Mouse (Mus musculus) kidney, adult 2 months (tissue): ENCODE measurements around the gene Ppfibp1. TPM values are rescaled to one million over a fixed set of nuclear protein-coding genes. Genes with fewer than 3 reads are reported as not detected.

ENCODE experiments used
- DNase-seq: peaks from one replicate; pipeline ENCODE4 v3.0.0; 2021
- H3K27ac ChIP-seq: fragments of 200-500 bp; 2 replicates; pipeline ENCODE4 v1.5.1; 2012; ENCODE audit warnings: low read depth, low read length, control low read depth, inconsistent platforms; ENCODE audit not compliant: insufficient read depth
- H3K27me3 ChIP-seq: fragments of 200-500 bp; replicated peaks from 2 replicates; pipeline ENCODE4 v1.6.1; 2012; ENCODE audit warnings: mild to moderate bottlenecking, moderate library complexity, low read length, inconsistent platforms; ENCODE audit not compliant: control insufficient read depth, insufficient read depth
- H3K36me3 ChIP-seq: fragments of 200-500 bp; 2 replicates; pipeline ENCODE4 v1.6.1; 2012; ENCODE audit warnings: mild to moderate bottlenecking, moderate library complexity, low read length, inconsistent platforms; ENCODE audit not compliant: control insufficient read depth, insufficient read depth
- H3K4me1 ChIP-seq: fragments of 200-500 bp; 2 replicates; pipeline ENCODE4 v1.6.1; 2011; ENCODE audit warnings: low read length; ENCODE audit not compliant: control insufficient read depth, insufficient read depth
- H3K4me3 ChIP-seq: fragments of 200-500 bp; 2 replicates; pipeline ENCODE4 v1.5.1; 2011; ENCODE audit warnings: mild to moderate bottlenecking, low read depth, low read length, control low read depth; ENCODE audit not compliant: insufficient read depth
- CTCF ChIP-seq: fragments of 200-500 bp; conservative IDR thresholded peaks from 2 replicates; pipeline ENCODE4 v1.5.1; 2011; ENCODE audit warnings: low read depth, mild to moderate bottlenecking, control low read depth, low read length, moderate library complexity, mixed read lengths; ENCODE audit not compliant: insufficient read depth, insufficient read length
- POLR2A ChIP-seq: fragments of 200-500 bp; IDR thresholded peaks from one replicate; pipeline ENCODE4 v1.6.1; 2011; ENCODE audit warnings: low read depth, low read length, control low read depth
- WGBS: fragments of 180-500 bp; shearing (Covaris S2); methylation state at CpG from one replicate; pipeline ENCODE4 v1.1.7; 2018; 5-methylcytosine and 5-hydroxymethylcytosine counted together
- polyA plus RNA-seq: library from polyadenylated mRNA; depleted of rRNA; stranded (reverse); fragments of >200 nt; gene quantifications from 2 replicates; pipeline ENCODE4 v1.2.3, GENCODE M21; 2012

Gene Ppfibp1
- polyA plus RNA-seq, 1 experiment, result 23.4 TPM

- Histone ChIP-seq H3K36me3 (0 out of 2 replicates have a peak, but pooled peaks cover 5% of the 10 kb centered on the region), H3K27me3 (no peaks in the 10 kb centered on the region), H3K4me3 (no peak overlapping the region), H3K27ac (peak overlapping the region; percentile 19; the same call in 1 of the 2 replicates), H3K4me1 (peaks cover 5% of the 10 kb centered on the region; the same call in 1 of the 2 replicates)
- TF ChIP-seq CTCF (no peak), POLR2A (no peak)
- peak; percentile 78 for DNase-seq
- 54% methylated on average over 19 of the region's 19 CpGs for WGBS
These were observed 165.7 kb downstream of the Ppfibp1 start for GRCm38 (mm10) chr6:147053785-147054646.

GRCm38 (mm10) chr6:147055374-147055977, 167.2 kb downstream of the Ppfibp1 start:
- H3K36me3 ChIP-seq, result peaks cover 2% of the 10 kb centered on the region; the same call in 1 of the 2 replicates
- no peak for TF ChIP-seq POLR2A
- no peak for TF ChIP-seq CTCF
- DNase-seq, result no peak

GRCm38 (mm10) chr6:147059326-147059725, 171.0 kb downstream of the Ppfibp1 start:
- TF ChIP-seq POLR2A, result no peak
- H3K27ac ChIP-seq, result no peak overlapping the region
- peak; percentile 32 for DNase-seq
- peaks cover 4% of the 10 kb centered on the region for H3K4me1 ChIP-seq
- H3K27me3 ChIP-seq, result no peaks in the 10 kb centered on the region
- no peak overlapping the region for H3K4me3 ChIP-seq
- H3K36me3 ChIP-seq, result peaks cover 4% of the 10 kb centered on the region; the same call in 1 of the 2 replicates
- WGBS, result 64% methylated on average over 7 of the region's 7 CpGs

More at GRCm38 (mm10) chr6:147055374-147055977, 167.2 kb downstream of the Ppfibp1 start:
- Histone ChIP-seq H3K4me3 (no peak overlapping the region), H3K27ac (no peak overlapping the region), H3K4me1 (peaks cover 5% of the 10 kb centered on the region; the same call in 1 of the 2 replicates), H3K27me3 (no peaks in the 10 kb centered on the region)
- WGBS, result 71% methylated on average over 10 of the region's 10 CpGs

- peaks cover 4% of the 10 kb centered on the region; the same call in 1 of the 2 replicates for H3K36me3 ChIP-seq
- DNase-seq, result no peak
These were observed 173.3 kb downstream of the Ppfibp1 start for GRCm38 (mm10) chr6:147061630-147062029.

GRCm38 (mm10) chr6:147062034-147062433, 173.7 kb downstream of the Ppfibp1 start:
- DNase-seq, result no peak
- Histone ChIP-seq H3K36me3 (peaks cover 4% of the 10 kb centered on the region; the same call in 1 of the 2 replicates), H3K4me1 (peaks cover 9% of the 10 kb centered on the region), H3K27me3 (no peaks in the 10 kb centered on the region), H3K27ac (no peak overlapping the region), H3K4me3 (no peak overlapping the region)
- TF ChIP-seq CTCF (no peak), POLR2A (no peak)
- WGBS, result 64% methylated on average over 7 of the region's 7 CpGs

More at GRCm38 (mm10) chr6:147061630-147062029, 173.3 kb downstream of the Ppfibp1 start:
- Histone ChIP-seq H3K27ac (no peak overlapping the region), H3K4me1 (peaks cover 9% of the 10 kb centered on the region), H3K27me3 (no peaks in the 10 kb centered on the region), H3K4me3 (no peak overlapping the region)
- 91% methylated on average over 9 of the region's 9 CpGs for WGBS
- TF ChIP-seq POLR2A (no peak), CTCF (no peak)

- no peak overlapping the region for H3K4me3 ChIP-seq
- no peak for TF ChIP-seq POLR2A
- no peak for TF ChIP-seq CTCF
- H3K36me3 ChIP-seq, result peaks cover 4% of the 10 kb centered on the region; the same call in 1 of the 2 replicates
These were observed 174.4 kb downstream of the Ppfibp1 start for GRCm38 (mm10) chr6:147062694-147063093.

More at GRCm38 (mm10) chr6:147062694-147063093, 174.4 kb downstream of the Ppfibp1 start:
- DNase-seq, result no peak
- 76% methylated on average over 7 of the region's 7 CpGs for WGBS
- Histone ChIP-seq H3K27ac (no peak overlapping the region), H3K4me1 (peaks cover 9% of the 10 kb centered on the region), H3K27me3 (no peaks in the 10 kb centered on the region)
